Mouse (Mus musculus): ENCODE data around the gene Mgat4a. TPM values are rescaled to one million over a fixed set of nuclear protein-coding genes. Genes with fewer than 3 reads are reported as not detected.

Gene Mgat4a
- 5.0 and 6.9 TPM in 2 replicates for polyA plus RNA-seq (2015; fragmentation: Nextera tagmentation; extraction: Ambion mirVana)

DNA sequence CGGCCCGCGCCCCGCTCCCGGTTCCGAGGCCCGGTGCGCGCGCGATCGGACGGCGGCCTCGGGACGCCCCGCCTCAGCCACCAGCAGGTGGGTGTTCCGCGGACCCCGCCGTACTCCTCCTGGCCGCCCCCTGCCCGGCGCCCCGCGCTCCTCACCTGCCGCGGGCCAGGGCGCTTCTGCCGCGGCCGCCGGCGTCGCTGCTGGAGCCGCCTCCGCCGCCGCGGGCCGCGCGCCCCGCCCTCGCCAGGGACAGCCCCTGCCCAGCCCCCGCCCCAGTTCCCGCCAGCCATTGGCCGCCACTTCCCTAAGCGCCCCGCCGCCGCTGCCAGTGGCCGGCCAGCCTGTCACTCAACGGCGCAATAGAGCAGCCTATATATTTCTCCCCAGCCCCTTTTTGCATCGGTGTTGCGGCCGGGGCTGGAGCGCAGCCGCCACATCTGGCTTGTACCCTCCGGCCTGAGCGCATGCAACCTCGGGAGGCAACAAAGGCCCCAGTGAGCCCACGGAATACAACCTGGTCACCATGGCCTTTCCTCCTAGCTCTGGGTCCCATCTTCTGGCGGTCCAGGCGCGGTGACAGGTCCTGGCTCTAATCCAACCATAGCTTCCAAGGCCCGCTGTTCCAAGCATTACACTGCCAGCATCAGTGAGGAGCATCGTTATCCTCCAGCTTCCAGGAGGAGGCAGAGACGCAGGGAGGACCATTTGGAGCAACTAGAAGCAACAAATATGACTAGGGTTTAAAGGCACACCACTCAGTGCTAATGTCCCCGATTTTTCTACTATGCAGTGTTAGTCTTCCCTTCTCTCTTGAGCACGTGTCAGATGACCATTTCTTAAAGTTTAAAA, at the start of gene Mgat4a:
Gene Mgat4a (minus strand): TSS at position 207 of the 849 bp plus-strand sequence.
- Histone ChIP-seq H3K27me3 (peaks cover 15% of the 10 kb centered on the region), H3K36me3 (ENCODE audit: poor library complexity, severe bottlenecking) (no peaks in the 10 kb centered on the region), H3K9ac (peak within 1 kb of the TSS; percentile 80), H3K27ac (peak within 1 kb of the TSS; percentile 77), H3K9me3 (replicated peaks) (no peaks in the 10 kb centered on the region), H3K4me1 (peaks cover 5% of the 10 kb centered on the region; the same call in 1 of the 2 replicates), H3K4me3 (peak within 1 kb of the TSS; percentile 69), H3K4me2 (peak within 1 kb of the TSS; percentile 92)
- peak; percentile 100 for ATAC-seq
- under 1% methylated on average over 58 of the region's 72 CpGs for WGBS

DNA sequence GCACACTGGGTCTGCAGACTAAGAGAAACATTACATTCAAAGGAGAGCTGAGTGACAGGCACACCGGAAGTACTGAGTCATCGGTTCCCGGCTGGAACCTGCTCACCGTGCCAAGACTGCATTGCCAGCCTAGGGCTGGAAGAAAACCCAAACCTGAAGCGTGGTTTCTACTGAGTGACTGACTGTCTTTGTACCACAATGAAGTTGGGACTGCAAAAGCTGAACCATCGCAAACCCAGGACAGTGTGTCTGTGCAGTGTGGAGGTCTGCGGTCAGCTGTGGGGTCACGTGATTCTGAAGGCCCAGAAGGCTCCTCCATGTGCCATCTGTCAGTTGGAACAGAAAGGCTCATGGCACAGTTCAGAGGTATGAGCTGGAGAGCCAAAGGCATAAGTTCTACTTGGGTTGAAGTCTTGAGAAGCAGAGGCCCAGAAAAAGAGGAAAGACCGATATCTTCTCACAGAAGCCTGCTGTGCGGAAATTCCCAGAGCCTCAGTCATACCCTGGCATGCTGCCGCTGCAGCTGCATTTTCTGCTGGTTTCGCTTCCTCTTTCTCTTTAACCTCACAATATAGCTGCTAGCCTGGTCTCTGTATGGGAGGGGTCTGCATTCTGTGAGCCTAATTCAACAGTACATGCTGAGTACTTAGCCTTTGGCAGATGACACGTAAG, 45.1 kb upstream of the Mgat4a start:
- Histone ChIP-seq H3K27ac (no peak overlapping the region), H3K27me3 (no peaks in the 10 kb centered on the region), H3K4me1 (no peaks in the 10 kb centered on the region), H3K4me3 (no peak overlapping the region), H3K36me3 (ENCODE audit: poor library complexity, severe bottlenecking) (no peaks in the 10 kb centered on the region), H3K9ac (no peak overlapping the region), H3K4me2 (no peak overlapping the region), H3K9me3 (replicated peaks) (no peaks in the 10 kb centered on the region)
- 85% methylated on average over 13 of the region's 13 CpGs for WGBS
- ATAC-seq: no peak

GRCm38 (mm10) chr1:37583795-37584464, 43.1 kb upstream of the Mgat4a start:
- Histone ChIP-seq H3K27me3 (no peaks in the 10 kb centered on the region), H3K4me2 (no peak overlapping the region), H3K4me3 (no peak overlapping the region), H3K27ac (no peak overlapping the region), H3K36me3 (ENCODE audit: poor library complexity, severe bottlenecking) (no peaks in the 10 kb centered on the region), H3K9ac (no peak overlapping the region), H3K9me3 (replicated peaks) (no peaks in the 10 kb centered on the region), H3K4me1 (no peaks in the 10 kb centered on the region)
- no peak for ATAC-seq
- 74% methylated on average over 9 of the region's 9 CpGs for WGBS

GRCm38 (mm10) chr1:37583167-37583566, 42.4 kb upstream of the Mgat4a start:
- no peak for ATAC-seq
- Histone ChIP-seq H3K27ac (no peak overlapping the region), H3K4me2 (no peak overlapping the region), H3K4me3 (no peak overlapping the region), H3K9ac (no peak overlapping the region), H3K4me1 (no peaks in the 10 kb centered on the region), H3K9me3 (replicated peaks) (no peaks in the 10 kb centered on the region), H3K27me3 (no peaks in the 10 kb centered on the region), H3K36me3 (ENCODE audit: poor library complexity, severe bottlenecking) (no peaks in the 10 kb centered on the region)
- 93% methylated on average over 8 of the region's 8 CpGs for WGBS

DNA sequence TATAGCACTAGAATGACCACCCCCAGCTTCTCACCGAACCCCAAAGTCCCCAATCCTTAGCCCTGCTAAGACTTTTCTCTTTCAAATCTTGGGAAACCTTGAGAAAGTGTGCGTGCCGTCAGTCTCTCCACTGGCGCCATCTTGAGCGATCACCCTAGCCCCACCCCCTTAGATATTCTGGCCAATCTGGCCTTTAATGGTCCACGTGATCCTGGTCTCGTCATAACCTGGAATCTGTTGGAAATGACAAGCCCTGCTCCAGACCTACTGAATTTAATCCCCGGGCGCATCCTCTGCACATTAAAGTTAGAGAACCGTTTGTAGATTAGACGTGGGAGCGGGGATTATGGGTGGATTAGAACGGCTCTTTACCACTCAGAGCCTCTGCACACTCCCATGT, 38.9 kb upstream of the Mgat4a start:
- Histone ChIP-seq H3K9me3 (replicated peaks) (no peaks in the 10 kb centered on the region; the same call in 1 of the 2 replicates), H3K4me2 (no peak overlapping the region), H3K4me1 (no peaks in the 10 kb centered on the region), H3K4me3 (no peak overlapping the region), H3K36me3 (ENCODE audit: poor library complexity, severe bottlenecking) (no peaks in the 10 kb centered on the region), H3K27me3 (no peaks in the 10 kb centered on the region), H3K27ac (no peak overlapping the region), H3K9ac (no peak overlapping the region)
- no peak for ATAC-seq
- WGBS: 93% methylated on average over 13 of the region's 13 CpGs

- Histone ChIP-seq H3K36me3 (ENCODE audit: poor library complexity, severe bottlenecking) (no peaks in the 10 kb centered on the region), H3K27me3 (no peaks in the 10 kb centered on the region), H3K9ac (no peak overlapping the region), H3K9me3 (replicated peaks) (no peaks in the 10 kb centered on the region; the same call in 1 of the 2 replicates), H3K4me2 (no peak overlapping the region), H3K4me3 (no peak overlapping the region), H3K4me1 (no peaks in the 10 kb centered on the region), H3K27ac (no peak overlapping the region)
- 91% methylated on average over 10 of the region's 10 CpGs for WGBS
- ATAC-seq: no peak
Observed at GRCm38 (mm10) chr1:37572528-37573272, 31.9 kb upstream of the Mgat4a start.

- H3K9me3 ChIP-seq (replicated peaks): no peaks in the 10 kb centered on the region
- no peaks in the 10 kb centered on the region for H3K27me3 ChIP-seq
- ATAC-seq: no peak
- H3K4me3 ChIP-seq: no peak overlapping the region
- H3K4me2 ChIP-seq: no peak overlapping the region
- 93% methylated on average over 1 of the region's 1 CpGs for WGBS
- H3K4me1 ChIP-seq: no peaks in the 10 kb centered on the region
- no peak overlapping the region for H3K27ac ChIP-seq
- H3K36me3 ChIP-seq (ENCODE audit: poor library complexity, severe bottlenecking): no peaks in the 10 kb centered on the region
- H3K9ac ChIP-seq: no peak overlapping the region
Observed at GRCm38 (mm10) chr1:37568379-37568778, 27.6 kb upstream of the Mgat4a start.

DNA sequence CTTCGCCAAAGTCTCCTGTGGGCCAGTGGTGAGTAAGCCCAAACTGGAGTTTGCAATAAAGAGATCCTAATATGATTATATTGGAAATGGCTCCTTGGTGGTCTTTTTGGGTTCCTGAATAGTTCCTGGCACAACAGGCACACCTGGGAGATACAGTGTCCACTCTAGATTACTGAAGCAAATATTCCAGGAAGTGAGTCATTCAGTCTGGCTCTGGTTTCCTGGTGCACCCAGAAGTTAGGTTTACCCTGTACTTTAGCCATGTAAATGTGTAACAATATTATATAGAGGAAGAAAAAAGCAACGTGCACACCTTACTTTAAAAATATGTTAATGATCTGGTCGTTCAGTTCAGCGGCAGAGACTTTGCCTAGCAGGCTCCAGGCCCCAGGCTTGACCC, 25.9 kb upstream of the Mgat4a start:
- Histone ChIP-seq H3K27ac (no peak overlapping the region), H3K27me3 (no peaks in the 10 kb centered on the region), H3K9ac (no peak overlapping the region), H3K9me3 (replicated peaks) (no peaks in the 10 kb centered on the region), H3K4me2 (no peak overlapping the region), H3K36me3 (ENCODE audit: poor library complexity, severe bottlenecking) (no peaks in the 10 kb centered on the region), H3K4me1 (no peaks in the 10 kb centered on the region), H3K4me3 (no peak overlapping the region)
- 86% methylated on average over 4 of the region's 4 CpGs for WGBS
- no peak for ATAC-seq

- WGBS: 88% methylated on average over 2 of the region's 2 CpGs
- Histone ChIP-seq H3K9me3 (replicated peaks) (no peaks in the 10 kb centered on the region), H3K27ac (no peak overlapping the region), H3K9ac (no peak overlapping the region), H3K27me3 (no peaks in the 10 kb centered on the region), H3K4me1 (no peaks in the 10 kb centered on the region), H3K4me3 (no peak overlapping the region), H3K4me2 (no peak overlapping the region), H3K36me3 (ENCODE audit: poor library complexity, severe bottlenecking) (no peaks in the 10 kb centered on the region)
- ATAC-seq: no peak
Observed at GRCm38 (mm10) chr1:37566344-37566743, 25.5 kb upstream of the Mgat4a start.

- no peaks in the 10 kb centered on the region for H3K36me3 ChIP-seq (ENCODE audit: poor library complexity, severe bottlenecking)
- H3K4me2 ChIP-seq: no peak overlapping the region
- H3K4me3 ChIP-seq: no peak overlapping the region
- no peaks in the 10 kb centered on the region for H3K27me3 ChIP-seq
- H3K27ac ChIP-seq: no peak overlapping the region
- no peak overlapping the region for H3K9ac ChIP-seq
- H3K9me3 ChIP-seq (replicated peaks): no peaks in the 10 kb centered on the region
- ATAC-seq: no peak
- no peaks in the 10 kb centered on the region for H3K4me1 ChIP-seq
- 41% methylated on average over 6 of the region's 6 CpGs for WGBS
Observed at GRCm38 (mm10) chr1:37565396-37565795, 24.6 kb upstream of the Mgat4a start.

DNA sequence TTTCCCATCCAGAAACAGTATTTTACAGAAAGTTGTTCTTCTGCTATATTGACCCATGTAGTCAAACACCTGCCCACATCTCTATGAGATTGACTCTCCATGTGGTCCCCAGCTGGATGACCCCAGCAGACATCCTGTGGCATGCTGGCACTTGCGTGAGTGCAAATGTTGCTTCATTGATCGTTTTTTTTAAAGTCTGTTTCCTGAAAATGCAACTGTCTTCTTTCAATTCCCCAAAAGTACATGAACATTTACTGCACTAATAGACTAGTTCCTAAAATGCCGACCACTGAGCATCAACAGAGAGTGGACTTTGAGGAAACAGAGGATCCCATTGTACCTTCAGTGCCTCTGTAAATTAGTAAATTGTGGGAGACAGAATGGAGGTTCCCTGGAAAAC, 21.1 kb upstream of the Mgat4a start:
- Histone ChIP-seq H3K4me1 (no peaks in the 10 kb centered on the region), H3K9ac (no peak overlapping the region), H3K27ac (no peak overlapping the region), H3K9me3 (replicated peaks) (no peaks in the 10 kb centered on the region), H3K4me3 (no peak overlapping the region), H3K36me3 (ENCODE audit: poor library complexity, severe bottlenecking) (no peaks in the 10 kb centered on the region), H3K4me2 (no peak overlapping the region), H3K27me3 (no peaks in the 10 kb centered on the region)
- 86% methylated on average over 3 of the region's 3 CpGs for WGBS
- ATAC-seq: no peak
